Mouse (Mus musculus): ENCODE data around the gene Cnot11. TPM values are rescaled to one million over a fixed set of nuclear protein-coding genes. Genes with fewer than 3 reads are reported as not detected.

Cnot11 gene
- polyA plus RNA-seq, 1 experiment = 146 TPM

DNA sequence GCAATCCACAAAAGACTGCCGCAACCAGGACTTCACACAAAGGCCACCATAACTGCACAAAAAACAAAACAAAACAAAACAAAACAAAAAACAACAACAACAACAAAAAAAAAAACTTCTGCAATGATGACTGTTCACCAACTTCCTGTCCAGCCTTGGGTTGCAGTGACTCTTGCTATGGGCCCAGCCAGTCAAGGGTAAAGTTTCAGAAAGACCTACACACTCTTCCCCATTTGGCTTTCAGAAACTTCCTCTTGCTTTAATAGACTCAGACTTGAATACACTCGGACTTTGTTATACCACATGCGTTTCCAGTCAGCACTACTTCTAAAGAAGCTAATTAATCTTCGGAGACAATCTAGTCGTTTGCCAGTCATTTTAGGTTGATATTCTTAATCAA is 55.4 kb downstream of the Cnot11 start:
- no peak for TF ChIP-seq GATA1 (IDR thresholded peaks at IDR 0.05; ENCODE audit: low read length)

DNA sequence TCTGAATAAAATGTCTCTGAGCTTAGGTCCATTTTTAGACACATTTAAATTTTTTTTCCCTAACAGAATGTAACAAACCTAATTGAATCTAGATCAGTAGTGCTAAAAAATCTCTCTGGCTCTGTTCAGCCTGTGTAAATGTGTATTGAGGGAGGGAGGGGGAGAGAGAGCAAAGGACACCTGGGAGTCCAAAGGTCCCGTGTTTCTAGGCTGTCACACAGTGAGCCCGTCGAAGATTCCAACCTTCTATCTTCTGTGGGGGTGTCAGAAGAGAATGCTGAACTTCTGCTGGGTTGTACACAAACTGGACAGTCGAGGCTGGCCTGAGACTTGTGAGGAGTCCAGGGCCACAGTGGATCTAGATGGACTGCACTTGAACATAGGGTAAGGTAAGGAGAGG is 57.3 kb downstream of the Cnot11 start:
- no peak for TF ChIP-seq GATA1 (IDR thresholded peaks at IDR 0.05; ENCODE audit: low read length)

DNA sequence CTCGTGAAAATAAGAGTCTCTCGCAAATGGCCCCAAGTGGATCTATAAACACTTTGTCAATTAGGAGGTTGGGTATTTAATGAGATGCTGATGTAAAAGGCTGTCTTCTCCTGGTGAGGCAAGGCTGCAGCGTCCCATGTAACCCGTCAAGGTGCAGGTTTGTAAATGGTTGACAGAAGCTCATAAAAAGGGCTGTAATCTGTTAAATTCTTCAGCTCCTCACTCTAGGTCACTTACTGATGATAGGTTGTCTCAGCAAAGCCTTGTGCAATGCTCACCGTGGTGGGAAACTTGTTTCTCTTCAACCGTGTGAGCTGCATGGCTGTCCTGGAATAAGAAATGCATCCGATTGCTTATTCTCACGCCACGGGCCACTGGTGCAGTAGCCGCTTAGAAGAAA is 59.0 kb downstream of the Cnot11 start:
- TF ChIP-seq GATA1 (IDR thresholded peaks at IDR 0.05; ENCODE audit: low read length) = no peak

Other genes with a start within 250 kb of the Cnot11 start
- 322 and 379 TPM in 2 replicates for gene Rpl31, start 167.2 kb upstream of the Cnot11 start, polyA plus RNA-seq (2012)
- 0.93 and 1.1 TPM in 2 replicates for gene Tbc1d8, start 56.2 kb upstream of the Cnot11 start, polyA plus RNA-seq (2012)
- gene Rnf149, start 42.4 kb downstream of the Cnot11 start, polyA plus RNA-seq (2012) = 104 and 136 TPM in 2 replicates
- not detected in 2 replicates for gene Creg2, start 116.5 kb downstream of the Cnot11 start, polyA plus RNA-seq (2012)
- not detected in 2 replicates for gene Rfx8, start 186.0 kb downstream of the Cnot11 start, polyA plus RNA-seq (2012)